Mouse (Mus musculus) skeletal muscle tissue, adult 2 months (tissue): ENCODE results near the gene Hdgfl2.
"Not testable (repeated sequence)": the region's sequence is repeated elsewhere in the genome, so short reads cannot be mapped to it uniquely, and the experiment has no call there.

Experiments used
- DNase-seq: peaks from one replicate; pipeline ENCODE4 v3.0.0-alpha.2; 2012; ENCODE audit warnings: low read depth, low spot score

The Hdgfl2 gene

DNA sequence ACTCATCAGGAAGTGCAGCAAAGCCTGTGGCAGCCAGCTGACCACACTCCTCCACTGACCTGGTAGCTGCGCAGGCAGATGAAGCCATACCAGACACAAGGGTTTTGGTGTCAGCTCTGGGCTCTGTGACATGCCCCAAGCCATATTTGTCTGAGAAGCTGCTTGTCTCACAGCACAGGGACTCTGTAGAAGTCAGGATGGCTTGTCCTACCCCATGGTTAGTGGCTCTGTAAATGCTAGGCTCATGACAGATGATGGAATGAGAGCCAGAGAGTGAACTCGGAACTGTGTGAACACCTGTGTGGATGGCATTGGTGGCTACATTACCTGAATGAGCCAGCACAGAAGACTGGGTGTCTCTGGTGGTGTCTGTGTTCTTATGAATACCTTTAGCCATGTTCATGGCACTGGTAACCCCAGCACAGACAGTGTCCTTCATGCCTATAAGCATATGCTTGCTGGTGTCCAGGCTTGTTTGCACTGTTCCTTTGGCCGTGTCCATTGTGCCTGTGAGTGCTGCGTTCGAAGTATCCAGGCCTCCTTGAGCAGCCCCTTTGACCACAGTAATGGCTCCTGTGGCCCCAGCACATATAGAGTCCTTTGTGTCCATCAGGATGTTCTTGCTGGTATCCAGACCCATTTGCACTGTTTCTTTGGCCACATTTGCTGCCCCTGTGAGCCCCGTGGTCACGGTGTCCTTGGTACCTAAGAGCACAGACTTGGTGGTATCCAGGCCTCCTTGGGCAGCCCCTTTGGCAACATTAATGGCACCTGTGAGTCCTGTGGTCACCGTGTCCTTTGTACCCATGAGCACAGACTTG lies 24.2 kb downstream of the Hdgfl2 start:
- no peak for DNase-seq

DNA sequence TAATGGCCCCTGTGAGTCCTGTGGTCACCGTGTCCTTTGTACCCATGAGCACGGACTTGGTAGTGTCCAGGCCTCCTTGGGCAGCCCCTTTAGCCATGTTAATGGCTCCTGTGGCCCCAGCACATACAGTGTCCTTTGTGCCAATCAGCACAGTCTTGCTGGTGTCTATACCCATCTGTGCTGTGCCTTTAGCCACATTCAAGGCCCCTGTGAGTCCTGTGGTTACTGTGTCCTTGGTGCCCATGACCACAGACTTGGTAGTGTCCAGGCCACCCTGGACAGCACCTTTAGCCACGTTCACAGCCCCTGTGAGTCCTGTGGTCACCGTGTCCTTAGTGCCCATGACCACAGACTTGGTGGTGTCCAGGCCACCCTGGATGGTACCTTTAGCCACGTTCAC lies 25.4 kb downstream of the Hdgfl2 start:
- not testable (repeated sequence) for DNase-seq

DNA sequence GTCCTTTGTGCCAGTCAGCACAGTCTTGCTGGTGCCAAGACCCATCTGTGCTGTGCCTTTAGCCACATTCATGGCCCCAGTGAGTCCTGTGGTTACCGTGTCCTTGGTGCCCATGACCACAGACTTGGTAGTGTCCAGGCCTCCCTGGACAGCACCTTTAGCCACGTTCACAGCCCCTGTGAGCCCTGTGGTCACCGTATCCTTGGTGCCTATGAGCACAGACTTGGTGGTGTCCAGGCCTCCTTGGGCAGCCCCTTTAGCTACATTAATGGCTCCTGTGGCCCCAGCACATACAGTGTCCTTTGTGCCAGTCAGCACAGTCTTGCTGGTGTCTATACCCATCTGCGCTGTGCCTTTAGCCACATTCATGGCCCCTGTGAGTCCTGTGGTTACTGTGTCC lies 27.0 kb downstream of the Hdgfl2 start:
- not testable (repeated sequence) for DNase-seq

DNA sequence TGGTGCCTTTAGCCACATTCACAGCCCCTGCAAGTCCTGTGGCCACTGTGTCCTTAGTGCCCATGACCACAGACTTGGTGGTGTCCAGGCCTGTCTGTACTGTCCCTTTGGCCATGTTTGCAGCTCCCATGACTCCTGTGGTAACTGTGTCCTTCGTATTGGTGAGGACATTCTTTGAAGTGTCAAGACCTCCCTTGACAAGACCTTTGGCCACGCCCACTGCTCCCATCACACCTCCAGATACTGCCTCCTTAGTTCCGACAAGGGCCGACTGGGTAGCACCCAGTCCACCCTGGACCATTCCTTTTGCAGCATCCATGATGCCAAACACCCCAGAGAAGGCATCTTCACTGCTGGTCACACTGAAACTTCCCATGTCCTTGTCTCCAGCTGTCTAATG lies 27.5 kb downstream of the Hdgfl2 start:
- DNase-seq: no peak

DNA sequence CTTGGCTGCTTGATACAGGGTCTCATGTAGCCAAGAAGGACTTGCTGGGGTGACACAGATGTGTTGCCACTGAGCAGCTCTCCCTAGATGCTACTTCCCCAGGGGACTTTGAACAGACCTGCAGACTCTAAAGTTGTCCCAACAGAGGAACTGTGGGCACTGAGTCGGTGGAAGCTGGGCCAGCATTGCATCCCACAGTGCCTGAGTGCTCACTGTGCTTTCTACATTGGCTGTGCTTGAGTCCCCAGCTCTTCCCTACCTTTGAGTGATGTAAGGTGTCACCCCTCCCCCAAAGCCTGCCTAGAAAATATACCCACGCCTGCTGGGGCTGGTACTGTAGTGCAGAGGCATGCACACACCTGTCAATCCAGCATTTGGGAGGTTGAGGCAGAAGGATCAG lies 28.3 kb downstream of the Hdgfl2 start:
- DNase-seq: no peak

DNA sequence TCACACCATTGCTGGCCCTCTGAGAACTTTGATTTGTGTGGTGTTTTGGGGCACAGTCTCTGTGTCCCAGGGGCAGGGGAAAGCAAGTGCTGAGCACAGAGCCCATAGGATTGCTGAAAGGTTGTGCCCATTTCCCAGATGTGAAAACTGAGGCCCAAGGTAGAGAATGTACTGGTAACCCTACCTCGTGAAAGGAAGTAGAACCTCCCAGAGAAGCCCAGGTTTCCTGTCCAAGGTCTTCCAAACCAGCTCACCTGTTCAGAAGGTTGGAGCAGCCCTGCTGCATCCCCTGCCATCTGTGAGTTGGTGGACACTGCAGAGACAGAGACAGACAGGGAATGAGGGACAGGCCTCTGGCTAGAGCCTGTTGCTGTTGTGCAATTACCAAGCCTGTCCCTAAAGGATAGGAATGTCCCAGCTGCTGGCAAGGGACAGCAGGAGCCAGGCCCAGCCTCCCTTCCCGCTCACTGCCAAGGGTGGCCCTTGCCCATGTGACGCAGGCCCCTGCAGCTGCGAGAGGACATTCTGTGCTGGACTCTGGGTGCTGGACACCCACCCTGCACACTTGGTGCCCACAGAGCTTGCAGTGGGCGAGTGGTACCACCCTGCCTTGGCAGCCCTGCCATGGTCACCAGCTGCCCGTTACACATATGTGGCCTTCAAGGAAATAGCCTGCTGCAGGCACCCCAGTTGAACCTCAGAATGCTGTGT lies 29.1 kb downstream of the Hdgfl2 start:
- DNase-seq: peak; percentile 97

DNA sequence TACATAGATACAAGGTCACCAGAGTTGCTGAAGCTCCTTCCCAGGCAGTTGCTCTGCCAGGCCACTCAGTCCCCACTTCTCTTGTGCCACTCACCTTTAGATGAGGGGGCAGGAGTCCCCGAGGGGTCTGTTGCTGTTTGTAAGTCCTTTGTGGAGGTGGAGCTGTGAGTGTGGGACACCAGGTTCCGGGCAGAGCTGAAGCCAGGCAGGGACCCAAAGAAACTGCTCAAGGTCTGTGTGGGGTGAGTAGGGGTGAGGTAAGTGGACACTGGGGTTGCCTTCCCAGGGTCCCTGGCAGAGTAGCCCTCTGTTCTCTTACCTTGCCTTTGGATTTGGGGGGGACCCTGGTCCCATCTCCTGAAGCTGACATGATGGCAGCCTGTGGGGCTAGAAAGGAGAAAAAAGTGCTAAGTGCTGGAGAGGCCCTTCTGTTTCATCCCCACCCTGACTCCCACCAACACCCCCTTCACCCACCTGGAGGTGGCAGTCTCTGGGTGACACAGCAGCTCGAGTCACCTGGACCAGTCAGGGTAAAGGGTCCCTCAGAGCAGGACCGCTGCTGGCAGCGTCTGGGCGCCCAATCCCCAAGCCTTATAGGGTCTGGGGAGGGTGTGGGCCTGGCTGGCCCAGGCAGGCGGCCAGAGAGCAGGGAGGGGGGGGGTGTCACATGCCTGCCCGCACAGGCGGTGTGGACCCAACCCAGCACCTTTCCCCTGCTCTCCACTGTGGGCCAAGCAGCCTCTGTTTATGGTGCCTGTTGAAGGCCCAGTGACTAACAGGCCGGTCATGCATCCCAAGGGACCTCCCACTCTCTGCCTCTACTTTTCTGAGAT lies 30.0 kb downstream of the Hdgfl2 start, which contains the start of gene Plin4:
TSS of gene Plin4 (minus strand) at position 585 of the 833 bp plus-strand sequence.
- DNase-seq: peak; percentile 95

DNA sequence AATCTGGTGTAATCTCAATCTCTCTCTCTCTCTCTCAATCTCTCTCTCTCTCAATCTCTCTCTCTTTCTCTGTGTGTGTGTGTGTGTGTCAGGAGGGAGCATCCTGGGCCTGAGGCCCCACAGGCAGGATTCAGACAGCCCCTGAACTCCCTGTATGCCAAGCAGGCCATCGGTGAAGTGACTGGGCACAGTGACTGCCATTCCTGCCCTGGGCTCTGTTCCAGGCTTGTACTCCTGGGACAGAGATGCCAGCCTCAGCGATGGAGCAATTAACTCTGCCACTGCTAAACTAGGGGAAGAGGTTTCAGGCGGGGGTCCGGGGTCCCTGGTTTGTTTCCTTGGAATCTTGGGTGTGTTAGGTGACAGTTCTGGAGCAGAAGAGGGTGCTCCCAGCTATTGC lies 31.1 kb downstream of the Hdgfl2 start:
- DNase-seq: peak; percentile 77

DNA sequence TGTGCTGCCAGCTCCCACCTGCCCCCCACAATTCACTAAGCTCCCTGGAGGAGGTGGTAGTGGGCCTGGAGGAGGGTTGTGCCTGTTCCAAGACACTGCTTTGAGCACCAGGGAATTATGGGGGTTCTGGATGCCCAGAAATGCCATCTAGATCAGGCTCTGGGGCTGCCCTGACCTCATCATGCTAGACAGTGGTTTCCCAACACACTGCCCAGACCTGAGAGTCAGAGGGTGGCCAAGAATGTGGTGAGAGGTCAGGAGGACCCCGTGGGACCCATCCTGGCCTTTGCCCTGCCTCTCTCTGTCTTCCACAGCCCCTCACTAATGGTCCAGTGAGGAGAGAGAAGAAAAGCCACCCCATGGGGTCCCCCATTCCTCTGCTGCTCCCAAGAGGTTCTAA lies 31.6 kb downstream of the Hdgfl2 start:
- DNase-seq: no peak

DNA sequence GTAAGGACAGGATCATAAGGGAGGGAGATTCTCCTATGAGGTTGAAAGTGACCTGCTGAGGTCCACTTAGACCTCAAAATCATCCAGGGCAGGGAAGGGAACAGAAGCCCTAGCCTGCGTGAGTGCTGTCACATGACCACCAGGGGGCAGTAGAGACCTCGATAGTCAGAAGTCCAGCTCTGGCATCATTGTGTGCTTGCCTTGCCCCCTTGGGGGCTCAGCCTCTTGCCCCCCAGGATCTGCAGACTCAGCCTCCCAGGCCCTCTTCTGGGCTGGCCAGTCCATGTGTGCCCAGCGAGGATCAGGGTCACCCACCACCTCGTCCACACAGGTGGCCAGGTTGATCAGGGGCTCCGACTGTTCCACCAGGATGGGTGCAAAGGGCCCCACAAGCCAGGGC lies 32.4 kb downstream of the Hdgfl2 start:
- peak; percentile 77 for DNase-seq

DNA sequence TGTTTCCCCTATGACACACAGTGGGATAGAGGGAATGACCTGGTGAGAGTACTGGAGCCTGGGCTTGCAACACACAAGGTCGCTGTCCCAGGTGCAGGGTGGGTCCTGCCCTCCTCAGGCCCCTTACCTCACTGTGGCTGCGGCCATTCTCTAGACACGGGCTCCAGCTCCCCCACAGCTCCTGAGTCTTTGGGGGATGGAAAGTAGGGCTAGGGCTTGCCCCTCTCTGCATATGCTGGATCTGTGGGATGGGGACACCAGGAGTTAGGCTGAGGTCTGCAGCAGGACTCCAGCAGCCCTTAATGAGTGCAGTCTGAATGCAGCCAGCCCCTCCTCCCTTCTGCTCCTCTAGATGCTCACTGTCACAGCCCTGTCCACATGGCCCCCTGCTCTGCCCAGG lies 33.3 kb downstream of the Hdgfl2 start:
- no peak for DNase-seq

DNA sequence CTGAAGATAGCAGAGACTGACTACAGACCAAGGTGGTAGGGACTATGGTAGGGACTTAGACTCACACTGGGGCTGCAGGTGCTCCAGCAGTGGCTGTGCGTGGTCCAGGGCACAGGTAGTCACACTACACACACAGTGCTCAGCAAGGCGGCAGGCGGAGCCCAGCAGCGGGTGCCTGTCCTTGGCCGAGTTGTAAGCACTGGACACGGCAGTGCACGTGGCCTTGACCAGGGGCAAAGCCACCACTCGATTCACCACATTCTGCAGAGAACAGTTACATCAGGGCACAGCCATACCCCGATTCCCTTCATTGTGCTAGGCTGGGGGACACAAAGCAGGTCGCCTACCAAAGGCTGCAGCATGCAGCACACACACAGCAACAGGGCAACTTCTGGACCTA lies 36.8 kb downstream of the Hdgfl2 start:
- DNase-seq: no peak

DNA sequence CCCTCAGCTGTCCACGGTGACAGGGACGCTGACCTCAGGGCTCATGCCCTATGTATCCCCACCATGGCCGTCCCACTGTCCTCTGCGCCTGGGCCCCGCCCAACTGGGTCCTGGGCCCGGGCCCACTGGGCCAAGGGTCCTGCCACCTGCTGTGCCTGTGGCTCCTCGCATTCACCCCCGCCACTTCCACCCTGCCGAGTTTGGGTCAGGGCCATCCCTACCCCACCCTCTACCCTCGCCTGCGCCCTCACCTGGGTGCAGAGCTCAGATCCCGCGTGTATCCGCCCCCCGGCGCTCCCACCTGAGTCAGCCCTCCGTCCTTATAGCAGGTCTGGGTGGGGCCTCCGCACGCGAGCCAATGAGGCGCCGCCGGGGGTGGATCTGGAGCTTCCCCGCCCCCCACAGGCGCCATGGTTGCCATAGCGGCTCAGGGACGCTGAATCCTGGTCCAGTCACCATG lies 37.8 kb downstream of the Hdgfl2 start, which contains the start of gene Plin5:
TSS of gene Plin5 (minus strand) at position 346 of the 460 bp plus-strand sequence.
- no peak for DNase-seq

DNA sequence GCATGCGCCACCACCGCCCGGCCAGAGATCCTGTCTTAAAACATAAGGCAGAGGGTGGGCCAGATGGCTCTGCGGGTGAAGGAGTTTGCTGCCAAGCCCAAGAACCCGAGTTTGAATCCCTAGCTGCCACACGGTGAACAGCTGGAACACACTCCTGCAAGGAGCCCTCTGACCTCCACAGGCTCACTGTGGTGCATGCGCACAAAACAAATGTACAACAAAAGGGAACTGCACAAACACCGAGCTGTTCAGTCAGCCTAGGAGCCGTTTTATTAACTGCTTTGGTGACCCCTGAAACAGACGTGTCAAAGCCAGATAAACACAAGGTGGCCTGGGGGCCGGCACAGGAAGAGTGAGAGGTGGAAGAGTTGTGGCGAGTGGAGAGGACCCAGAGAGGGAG lies 40.0 kb downstream of the Hdgfl2 start:
- DNase-seq: no peak

DNA sequence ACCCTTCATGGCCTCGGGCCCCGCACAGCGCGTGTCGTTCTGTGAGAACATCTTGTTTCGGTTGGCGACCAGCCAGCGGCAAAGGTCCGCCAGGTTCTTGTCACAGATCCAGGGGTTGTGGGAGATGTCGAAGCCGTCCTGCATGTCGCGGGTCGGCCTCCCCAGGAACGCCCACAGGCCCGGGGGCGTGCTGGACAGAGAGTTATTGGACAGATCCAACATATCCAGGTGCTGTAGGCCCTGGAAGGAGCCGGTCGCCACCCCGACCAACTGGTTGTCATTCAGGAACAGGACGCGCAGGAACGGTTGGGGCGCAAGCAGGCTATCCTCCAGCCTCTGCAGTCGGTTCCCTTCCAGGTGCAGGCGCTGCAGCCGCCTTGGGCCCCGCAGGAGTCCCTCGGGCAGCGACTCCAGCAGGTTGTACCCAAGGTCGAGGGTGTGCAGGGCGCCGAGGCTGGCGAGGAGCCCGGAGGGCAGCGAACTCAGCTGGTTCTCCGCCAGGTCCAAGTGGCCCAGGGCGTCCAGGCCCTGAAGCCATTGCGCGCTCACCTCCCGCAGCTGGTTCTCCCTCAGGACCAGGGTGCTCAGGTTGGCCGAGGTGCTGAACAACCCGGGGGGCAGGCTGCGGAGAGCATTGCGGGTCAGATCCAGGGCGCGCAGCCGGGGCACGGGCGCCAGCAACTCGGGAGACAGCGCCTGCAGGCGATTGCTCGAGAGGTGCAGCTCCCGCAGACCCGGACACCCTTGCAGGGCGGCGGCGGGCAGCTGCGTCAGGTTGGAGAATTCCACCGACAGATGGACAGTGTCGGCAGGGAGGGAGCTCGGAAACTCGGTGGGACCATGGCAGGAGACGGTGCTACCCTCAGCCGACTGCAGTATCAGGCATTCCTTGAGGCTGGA lies 40.8 kb downstream of the Hdgfl2 start:
- DNase-seq: peak; percentile 74

DNA sequence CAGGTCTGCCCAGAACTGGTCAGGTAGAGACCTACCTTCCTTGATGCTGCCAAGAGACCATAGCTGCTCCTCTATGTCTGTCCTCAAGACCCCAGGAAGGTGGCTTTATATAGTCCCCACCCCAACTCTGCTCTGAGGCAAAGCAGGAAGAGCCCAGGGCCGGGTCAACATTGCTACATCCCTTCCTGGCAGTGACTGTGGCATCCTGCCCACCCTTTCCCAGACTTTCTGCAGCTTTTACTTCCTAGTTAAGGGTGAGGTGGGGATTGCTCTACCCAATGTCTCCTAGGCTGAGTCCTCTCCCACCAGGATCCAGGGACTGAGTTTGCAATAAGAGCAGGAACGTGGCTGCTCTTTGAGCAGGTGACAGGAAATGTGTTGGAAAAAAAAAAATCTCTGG lies 42.4 kb downstream of the Hdgfl2 start, which contains the start of gene Lrg1:
TSS of gene Lrg1 (minus strand) at position 176 of the 400 bp plus-strand sequence.
- DNase-seq: no peak

DNA sequence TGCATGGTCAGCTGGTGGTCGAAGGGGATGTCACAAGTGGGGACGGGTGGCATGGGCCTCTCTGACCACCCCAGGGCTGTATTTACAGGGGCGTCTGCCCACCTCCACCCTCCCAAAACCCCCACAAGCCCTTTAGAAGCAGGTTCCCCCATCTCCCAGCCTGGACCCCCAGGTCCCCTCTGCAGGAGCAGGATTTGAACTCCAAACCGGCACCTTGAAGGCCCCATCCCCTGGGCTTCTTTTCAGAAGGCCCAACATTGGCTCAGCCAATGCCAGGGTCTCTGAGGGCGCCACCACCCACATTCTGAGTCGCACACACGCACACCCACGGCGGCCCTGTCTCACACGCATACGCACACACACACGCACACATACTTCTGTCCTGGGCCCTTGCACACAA lies 43.7 kb downstream of the Hdgfl2 start:
- DNase-seq: no peak

DNA sequence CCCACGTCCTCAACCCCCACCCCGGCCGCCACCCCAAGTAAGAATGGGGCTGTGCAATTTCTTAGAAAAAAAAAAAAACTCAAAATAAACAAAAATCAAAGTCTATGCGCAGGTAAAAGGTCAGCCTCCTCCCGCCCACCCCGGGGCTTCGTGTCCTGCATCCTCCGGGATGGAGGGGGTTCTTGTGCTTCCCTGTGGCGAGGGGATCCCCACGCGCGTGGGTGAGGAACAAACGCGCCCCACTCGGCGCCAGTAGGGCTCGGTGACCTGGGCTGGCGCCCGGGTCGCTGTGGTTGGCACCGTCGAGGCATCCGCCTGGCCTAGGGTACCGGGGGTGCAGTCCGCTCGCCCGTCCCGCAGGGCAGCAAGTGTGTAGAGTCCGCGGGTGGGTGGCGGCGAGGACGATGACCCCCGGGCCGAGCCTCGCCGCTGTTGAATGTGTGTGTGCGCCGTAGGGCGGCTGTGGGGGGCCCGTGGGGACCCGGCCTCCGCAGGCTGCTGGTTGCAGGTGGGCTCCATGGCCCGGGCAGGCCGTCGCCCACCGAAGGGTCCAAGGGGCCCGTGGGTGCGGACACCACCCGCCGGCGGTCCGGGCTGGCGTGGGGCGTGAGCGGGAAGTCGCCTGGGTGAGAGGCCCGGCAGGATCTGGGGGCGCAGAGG lies 44.4 kb downstream of the Hdgfl2 start:
- DNase-seq: no peak

DNA sequence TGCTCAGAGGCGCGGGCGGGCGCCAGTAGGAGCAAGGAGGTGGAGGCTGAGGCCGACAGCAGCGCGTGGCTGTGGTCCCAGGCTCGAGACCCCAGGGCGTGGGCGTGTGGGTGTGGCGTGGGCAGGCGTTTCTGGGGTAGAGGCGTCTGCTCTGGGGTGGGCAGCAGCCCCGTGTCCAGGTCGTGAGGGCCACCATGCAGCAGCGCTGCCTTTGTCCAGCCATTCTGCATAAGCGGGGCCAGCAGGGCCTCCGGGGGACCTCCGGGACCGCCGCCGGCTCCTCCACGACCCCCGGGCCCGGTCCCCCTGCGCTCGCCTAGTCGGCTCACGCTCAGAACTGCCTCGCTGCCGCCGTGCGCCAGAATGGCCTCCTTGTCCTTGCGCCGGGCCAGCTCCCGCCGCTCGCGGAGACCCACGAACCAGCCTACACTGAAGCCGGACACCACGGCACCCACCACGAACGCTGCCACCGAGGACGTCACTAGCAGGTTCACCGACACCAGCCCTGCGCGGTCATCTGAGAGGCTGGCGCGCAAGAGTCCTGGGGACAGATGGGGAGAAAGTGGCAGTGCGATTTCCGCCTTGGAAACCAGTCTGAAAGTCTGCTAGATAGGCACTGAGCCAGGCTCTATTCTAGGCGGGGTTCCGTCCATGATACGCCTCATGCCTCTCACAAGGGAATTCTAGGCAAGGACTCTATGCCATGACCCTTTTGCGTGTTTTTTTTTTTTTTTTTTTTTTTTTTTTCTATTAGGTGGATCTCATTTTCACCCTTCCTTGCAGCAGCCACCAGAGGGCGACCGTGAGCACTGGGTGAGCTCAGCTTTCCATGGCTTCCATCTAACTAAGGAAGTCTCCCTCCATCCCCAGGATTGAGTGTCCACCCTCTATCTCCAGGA lies 45.2 kb downstream of the Hdgfl2 start:
- peak; percentile 68 for DNase-seq
